Mouse (Mus musculus): ENCODE results near the gene Ceacam16. TPM values are rescaled to one million over a fixed set of nuclear protein-coding genes. Genes with fewer than 3 reads are reported as not detected.

Ceacam16 gene
- total RNA-seq, 2 experiments from 2014 or later, result not detected

- DNase-seq, result peak; percentile 85
Observed at GRCm38 (mm10) chr7:19816224-19816771, 44.8 kb downstream of the Ceacam16 start.

GRCm38 (mm10) chr7:19815296-19816223 is 45.5 kb downstream of the Ceacam16 start:
- no peak for DNase-seq

- DNase-seq, result no peak
Observed at GRCm38 (mm10) chr7:19813579-19814122, 47.4 kb downstream of the Ceacam16 start.

DNA sequence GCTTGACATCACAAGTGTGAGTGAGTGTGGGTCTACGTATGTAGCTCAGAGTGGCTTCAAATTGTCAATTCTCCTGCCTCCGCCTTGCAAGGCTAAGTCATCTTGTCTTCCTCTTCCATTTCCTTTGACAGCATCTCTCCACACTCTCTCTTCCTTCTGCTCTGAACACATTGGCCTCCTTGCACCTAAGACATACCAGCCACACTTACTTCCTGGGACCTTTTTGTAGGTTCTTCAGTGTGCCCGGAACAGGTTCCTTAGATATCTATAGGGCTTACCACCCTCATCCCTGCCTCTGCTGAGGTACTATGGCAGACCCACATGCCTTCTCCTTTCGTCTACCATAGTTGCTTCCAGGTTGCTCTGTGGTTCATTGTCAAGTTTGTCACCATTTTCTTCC is 47.9 kb downstream of the Ceacam16 start:
- no peak for DNase-seq

DNA sequence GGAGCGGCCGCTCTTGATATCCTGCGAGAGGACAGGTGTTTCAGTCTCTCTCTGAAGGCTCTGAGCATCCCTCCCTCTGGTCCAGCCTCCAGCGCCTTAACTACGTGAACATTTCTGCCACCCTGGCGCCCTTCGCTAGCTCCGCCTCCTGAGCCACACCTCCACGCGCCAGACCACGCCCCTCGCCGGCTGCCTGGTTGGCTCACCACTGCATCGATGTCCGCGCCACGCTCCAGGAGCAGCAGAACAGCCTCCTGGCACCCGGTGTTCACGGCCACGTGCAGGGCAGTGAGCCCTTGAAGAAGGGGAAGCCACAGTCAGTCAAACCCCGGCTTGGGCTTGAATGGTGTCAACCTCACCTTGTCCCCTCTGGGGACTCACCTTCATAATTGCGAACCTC is 50.0 kb downstream of the Ceacam16 start:
- DNase-seq, result peak; percentile 66

GRCm38 (mm10) chr7:19809369-19809768 is 51.7 kb downstream of the Ceacam16 start:
- DNase-seq, result no peak

DNA sequence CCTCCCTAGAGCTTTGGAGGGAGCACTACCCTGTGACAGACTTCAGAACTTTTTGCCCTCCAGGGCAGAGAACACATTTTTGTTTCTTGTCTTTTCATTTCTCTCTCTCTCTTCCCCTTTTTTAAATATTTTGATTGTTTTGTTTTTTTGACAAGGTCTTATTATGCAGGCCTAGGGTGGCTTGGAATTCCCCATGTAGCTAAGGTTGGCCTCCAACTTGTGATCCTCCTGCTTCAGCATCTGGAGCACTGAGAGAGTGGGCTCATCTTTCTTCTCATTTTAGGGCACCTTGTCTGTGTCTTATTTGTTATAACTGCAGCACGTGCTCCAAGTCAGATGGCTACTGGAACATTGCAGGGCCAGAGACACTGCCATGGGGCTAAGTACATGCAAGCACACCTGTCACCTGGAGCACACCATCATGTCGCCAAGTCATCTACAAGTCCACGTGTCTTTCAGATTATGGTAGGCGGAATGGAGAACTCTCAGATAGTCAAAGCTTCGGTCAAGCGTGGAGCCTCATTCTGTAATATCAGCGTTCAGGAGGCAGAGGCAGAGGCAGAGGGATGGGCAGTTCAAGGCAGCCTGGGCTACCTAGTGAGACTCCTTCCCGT is 54.6 kb downstream of the Ceacam16 start:
- DNase-seq, result no peak

GRCm38 (mm10) chr7:19802995-19803394 is 58.1 kb downstream of the Ceacam16 start:
- peak; percentile 78 for DNase-seq

Other genes starting within 250 kb of the Ceacam16 start
- gene Relb, start 231.9 kb downstream of the Ceacam16 start, total RNA-seq (2021), result 1 to 10 TPM; 7.3 to 9.0 TPM
- 10 to 100 TPM; 45.7 to 48.2 TPM for gene Clptm1, start 196.3 kb downstream of the Ceacam16 start, total RNA-seq (2021)
- under 1 TPM in 1 of 2 experiments, not detected in 1; 0.61 TPM for gene Apoc2, start 183.4 kb downstream of the Ceacam16 start, total RNA-seq (2021)
- not detected for gene Gm44805, start 179.9 kb downstream of the Ceacam16 start, total RNA-seq (2021)
- gene Apoc4, start 179.8 kb downstream of the Ceacam16 start, total RNA-seq (2021), result under 1 TPM in 1 of 2 experiments, not detected in 1; 0.54 TPM
- gene Apoc1, start 168.6 kb downstream of the Ceacam16 start, total RNA-seq (2021), result 1 to 10 TPM in 1 of 2 experiments, not detected in 1; 4.1 TPM
- gene Apoe, start 162.1 kb downstream of the Ceacam16 start, total RNA-seq (2021), result 100 to 1,000 TPM; 100 to 116 TPM
- gene Tomm40, start 145.9 kb downstream of the Ceacam16 start, total RNA-seq (2021), result 10 to 100 TPM; 59.3 to 63.3 TPM
- gene Nectin2, start 110.8 kb downstream of the Ceacam16 start, total RNA-seq (2021), result 10 to 100 TPM; 13.3 to 14.6 TPM
- 10 to 100 TPM; 60.3 to 68.9 TPM for gene Bcam, start 90.3 kb downstream of the Ceacam16 start, total RNA-seq (2021)
- under 1 TPM; 0.38 to 0.59 TPM for gene Cblc, start 64.5 kb downstream of the Ceacam16 start, total RNA-seq (2021)
- gene Bcl3, start 38.5 kb downstream of the Ceacam16 start, total RNA-seq (2021), result 1 to 10 TPM; 1.8 to 7.0 TPM
- not detected for gene Gm19345, start 9.3 kb downstream of the Ceacam16 start, total RNA-seq (2021)
- not detected for gene Ceacam19, start 26.7 kb upstream of the Ceacam16 start, total RNA-seq (2021)
- 10 to 100 TPM; 10.7 to 15.3 TPM for gene Pvr, start 59.9 kb upstream of the Ceacam16 start, total RNA-seq (2021)
- gene Igsf23, start 89.5 kb upstream of the Ceacam16 start, total RNA-seq (2021), result not detected
- gene Ceacam20, start 104.1 kb upstream of the Ceacam16 start, total RNA-seq (2021), result not detected
- not detected for gene Nlrp9b, start 130.2 kb upstream of the Ceacam16 start, total RNA-seq (2021)
- gene Vmn1r91, start 238.4 kb upstream of the Ceacam16 start, total RNA-seq (2021), result not detected